Mouse (Mus musculus) C2C12 (cell line): ENCODE measurements around the gene Tada2b.
A peak's percentile ranks its signal among the peaks of the same experiment; 100 is the strongest.

Experiments
- CEBPB ChIP-seq: IDR thresholded peaks from one replicate; pipeline ENCODE4 v1.6.1; 2011; ENCODE audit warnings: low read depth, mild to moderate bottlenecking, control low read depth, moderate library complexity
- CTCF ChIP-seq: IDR thresholded peaks from one replicate; pipeline ENCODE4 v1.5.1; 2011; ENCODE audit not compliant: control insufficient read depth, insufficient read depth, insufficient read length
- MAX ChIP-seq: IDR thresholded peaks from one replicate; pipeline ENCODE4 v1.6.1; 2011; ENCODE audit warnings: mild to moderate bottlenecking, control low read depth
- MYOG ChIP-seq: IDR thresholded peaks from one replicate; pipeline ENCODE4 v1.6.1; 2011; ENCODE audit not compliant: control insufficient read depth, insufficient read length; ENCODE audit errors: extremely low read depth

GRCm38 (mm10) chr5:36464709-36465661 lies 19.1 kb downstream of the Tada2b start, which contains the start of gene Grpel1:
- TF ChIP-seq CTCF (no peak), CEBPB (no peak), MYOG (no peak), MAX (peak; percentile 42)
